Mouse (Mus musculus) forebrain, embryonic 11.5 days (tissue): Measurements from ENCODE around the gene Tcta. TPM values are rescaled to one million over a fixed set of nuclear protein-coding genes. Genes with fewer than 3 reads are reported as not detected.
A peak's percentile ranks its signal among the peaks of the same experiment; 100 is the strongest.
"Not testable (repeated sequence)": the region's sequence is repeated elsewhere in the genome, so short reads cannot be mapped to it uniquely, and the experiment has no call there.

Source experiments
- ATAC-seq: fragments of 200-750 bp; cut with Nextera tagmentation; replicated peaks from 2 replicates; pipeline ENCODE4 v1.8.0; 2017; ENCODE audit warnings: moderate TSS enrichment; ENCODE audit not compliant: low FRiP score
- DNase-seq: peaks from one replicate; pipeline ENCODE4 v3.0.0-alpha.2; 2017; ENCODE audit warnings: low spot score
- H3K27ac ChIP-seq: fragments of 300-500 bp; sonication (generic); 2 replicates; pipeline ENCODE4 v1.5.1; 2014; ENCODE audit warnings: low read depth, low read length
- H3K27me3 ChIP-seq: fragments of 300-500 bp; sonication (generic); 2 replicates; pipeline ENCODE4 v1.6.1; 2014; ENCODE audit warnings: mild to moderate bottlenecking, low read length, mixed read lengths; ENCODE audit not compliant: control insufficient read depth, insufficient read depth
- H3K36me3 ChIP-seq: fragments of 300-500 bp; sonication (generic); 2 replicates; pipeline ENCODE4 v1.6.1; 2014; ENCODE audit warnings: mild to moderate bottlenecking, low read length, moderate library complexity, mixed read lengths; ENCODE audit not compliant: control insufficient read depth, insufficient read depth
- H3K4me1 ChIP-seq: fragments of 300-500 bp; sonication (generic); replicated peaks from 2 replicates; pipeline ENCODE4 v1.6.1; 2014; ENCODE audit warnings: low read length, mixed read lengths; ENCODE audit not compliant: control insufficient read depth, insufficient read depth
- H3K4me2 ChIP-seq: fragments of 300-500 bp; sonication (generic); 2 replicates; pipeline ENCODE4 v1.6.1; 2014; ENCODE audit warnings: low read depth, mild to moderate bottlenecking, low read length, moderate library complexity, mixed read lengths; ENCODE audit not compliant: severe bottlenecking
- H3K4me3 ChIP-seq: fragments of 300-500 bp; sonication (generic); 2 replicates; pipeline ENCODE4 v1.5.1; 2014; ENCODE audit warnings: low read depth, low read length
- H3K9ac ChIP-seq: fragments of 300-500 bp; sonication (generic); 2 replicates; pipeline ENCODE4 v1.6.1; 2014; ENCODE audit warnings: low read length
- H3K9me3 ChIP-seq: fragments of 300-500 bp; sonication (generic); 2 replicates; pipeline ENCODE4 v1.6.1; 2016; ENCODE audit warnings: low read length, mixed read lengths; ENCODE audit not compliant: control insufficient read depth
- WGBS: fragments of 180-500 bp; shearing (Covaris S2); extraction: QIAGEN DNeasy Blood & Tissue Kit; methylation state at CpG from one replicate; pipeline ENCODE4 v1.1.7; 2014; 5-methylcytosine and 5-hydroxymethylcytosine counted together
- polyA plus RNA-seq: library from polyadenylated mRNA; unstranded; fragments of >200 nt; fragmentation: Nextera tagmentation; extraction: Ambion mirVana; gene quantifications from 2 replicates; pipeline ENCODE4 v1.2.1, GENCODE M21; 2014

The Tcta gene
- polyA plus RNA-seq, 1 experiment from 2014 or later: 25.5 TPM

DNA sequence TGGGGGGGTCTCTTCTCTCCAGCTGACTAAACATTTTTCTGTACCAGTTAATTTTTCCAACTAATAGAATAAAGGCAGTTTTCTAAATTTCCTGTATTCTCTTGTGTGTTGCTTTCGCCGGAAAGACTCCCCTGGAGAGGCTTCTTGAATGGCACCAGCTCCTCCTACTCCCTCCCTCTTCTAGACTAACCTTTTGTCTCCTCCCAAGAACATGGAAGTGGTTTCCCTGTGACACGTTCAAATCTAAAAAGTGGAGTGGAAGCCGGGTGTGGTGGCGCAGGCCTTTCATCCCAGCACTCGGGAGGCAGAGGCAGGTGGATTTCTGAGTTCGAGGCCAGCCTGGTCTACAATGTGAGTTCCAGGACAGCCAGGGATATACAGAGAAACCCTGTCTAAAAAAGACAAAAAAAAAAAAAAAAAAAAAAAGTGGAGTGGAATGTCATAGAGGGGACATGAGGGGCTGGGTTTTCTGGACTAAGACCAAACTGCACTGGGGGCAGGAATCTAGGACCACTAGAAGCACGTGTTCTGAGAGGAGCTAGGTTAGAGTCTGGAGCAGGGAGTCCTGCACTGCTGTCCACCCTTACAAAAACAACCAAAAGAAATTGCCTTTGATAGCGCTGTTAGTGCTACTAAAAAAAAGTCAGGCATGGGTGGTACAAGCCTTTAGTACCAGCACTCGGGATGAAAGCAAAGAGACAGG, 32.0 kb upstream of the Tcta start:
- Histone ChIP-seq H3K9me3 (no peaks in the 10 kb centered on the region), H3K27ac (peak overlapping the region; percentile 88), H3K9ac (peak overlapping the region; percentile 90; the same call in 1 of the 2 replicates), H3K4me1 (peaks cover 10% of the 10 kb centered on the region), H3K4me2 (peak overlapping the region; percentile 86; the same call in 1 of the 2 replicates), H3K27me3 (no peaks in the 10 kb centered on the region), H3K36me3 (peaks cover 4% of the 10 kb centered on the region; the same call in 1 of the 2 replicates), H3K4me3 (no peak overlapping the region)
- no peak for DNase-seq
- 67% methylated on average over 10 of the region's 10 CpGs for WGBS
- no peak for ATAC-seq

DNA sequence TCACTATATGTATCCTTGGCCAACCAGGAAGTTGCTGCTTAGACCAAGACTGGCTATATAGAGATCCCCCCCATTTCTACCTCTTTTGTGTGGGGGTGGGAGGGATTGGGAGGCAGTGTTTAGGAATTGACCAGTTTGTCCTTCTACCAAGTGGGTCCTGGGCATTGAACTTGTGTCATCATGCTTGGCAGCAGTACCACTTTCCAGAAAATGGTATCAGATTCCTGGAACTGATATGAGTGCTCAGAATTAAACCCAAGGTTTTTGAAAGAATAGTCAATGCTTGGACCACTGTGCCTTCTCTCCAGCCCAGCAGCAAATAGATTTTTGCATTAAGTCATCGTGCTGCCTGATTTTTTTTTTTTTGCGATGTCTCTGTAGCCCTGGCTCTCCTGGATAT, 19.9 kb upstream of the Tcta start:
- H3K4me2 ChIP-seq: no peak overlapping the region
- WGBS: 98% methylated on average over 2 of the region's 2 CpGs
- H3K36me3 ChIP-seq: peaks cover 11% of the 10 kb centered on the region
- H3K27ac ChIP-seq: no peak overlapping the region
- H3K9me3 ChIP-seq: no peaks in the 10 kb centered on the region
- no peaks in the 10 kb centered on the region for H3K4me1 ChIP-seq
- H3K4me3 ChIP-seq: no peak overlapping the region
- H3K9ac ChIP-seq: no peak overlapping the region
- no peak for DNase-seq
- H3K27me3 ChIP-seq: no peaks in the 10 kb centered on the region
- ATAC-seq: no peak

DNA sequence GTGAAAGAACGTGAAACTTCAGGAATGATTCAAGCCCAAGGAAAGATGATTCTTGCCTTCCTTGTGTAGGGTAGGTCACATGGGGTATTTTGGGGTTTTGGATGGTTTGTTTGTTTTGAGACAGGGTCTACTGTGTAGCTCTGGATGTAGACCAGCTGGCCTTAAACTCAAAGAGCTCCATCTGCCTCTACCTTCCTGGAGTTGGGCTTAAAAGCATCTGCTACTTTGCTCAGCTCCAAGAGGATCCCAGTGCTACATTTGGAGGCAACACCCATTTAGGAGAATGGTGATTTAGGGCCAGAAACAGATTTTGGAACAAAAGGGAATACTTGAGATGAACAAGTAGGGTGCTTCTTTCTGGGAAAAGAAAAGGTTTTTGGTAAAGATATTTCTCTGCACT, 18.8 kb upstream of the Tcta start:
- Histone ChIP-seq H3K4me1 (no peaks in the 10 kb centered on the region), H3K9ac (no peak overlapping the region), H3K27me3 (no peaks in the 10 kb centered on the region), H3K4me2 (no peak overlapping the region), H3K4me3 (no peak overlapping the region), H3K9me3 (no peaks in the 10 kb centered on the region), H3K36me3 (peaks cover 11% of the 10 kb centered on the region), H3K27ac (no peak overlapping the region)
- no peak for ATAC-seq
- DNase-seq: no peak
- WGBS: 94% methylated on average over 1 of the region's 1 CpGs

DNA sequence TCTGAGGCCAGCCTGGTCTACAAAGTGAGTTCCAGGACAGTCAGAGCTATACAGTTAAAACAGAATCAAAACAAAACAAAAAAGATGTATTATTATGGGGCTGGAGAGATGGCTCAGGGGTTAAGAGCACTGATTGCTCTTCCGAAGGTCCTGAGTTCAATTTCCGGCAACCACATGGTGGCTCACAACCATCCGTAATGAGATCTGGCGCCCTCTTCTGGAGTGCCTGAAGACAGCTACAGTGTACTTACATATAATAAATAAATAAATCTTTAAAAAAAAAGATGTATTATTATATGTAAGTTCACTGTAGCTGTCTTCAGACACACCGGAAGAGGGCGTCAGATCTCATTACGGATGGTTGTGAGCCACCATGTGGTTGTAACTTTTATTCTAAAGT, 16.1 kb upstream of the Tcta start:
- not testable (repeated sequence) for H3K36me3 ChIP-seq, DNase-seq, ATAC-seq, H3K4me2 ChIP-seq, H3K9ac ChIP-seq, H3K4me3 ChIP-seq, H3K27me3 ChIP-seq, H3K4me1 ChIP-seq, H3K27ac ChIP-seq, H3K9me3 ChIP-seq
- WGBS: 88% methylated on average over 7 of the region's 7 CpGs

DNA sequence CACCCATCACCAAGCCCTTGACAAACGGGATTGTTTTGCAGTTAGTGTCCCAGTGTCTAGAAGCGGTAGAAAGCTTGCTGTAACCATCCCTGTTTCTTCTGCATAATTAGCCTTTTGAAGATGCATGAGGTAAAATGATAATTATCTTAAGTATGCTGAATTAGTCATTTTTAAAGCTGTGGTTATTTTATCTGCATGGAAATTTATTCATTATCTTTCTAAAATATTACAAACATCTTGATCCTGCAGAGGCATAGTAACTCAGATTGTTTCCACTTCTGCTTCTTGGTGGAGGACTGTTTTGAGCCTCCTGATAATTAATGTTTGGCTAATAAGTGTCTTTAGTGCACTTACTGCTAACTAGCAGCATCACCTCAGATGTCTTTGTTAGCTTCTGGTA, 12.5 kb upstream of the Tcta start:
- 94% methylated on average over 2 of the region's 2 CpGs for WGBS

DNA sequence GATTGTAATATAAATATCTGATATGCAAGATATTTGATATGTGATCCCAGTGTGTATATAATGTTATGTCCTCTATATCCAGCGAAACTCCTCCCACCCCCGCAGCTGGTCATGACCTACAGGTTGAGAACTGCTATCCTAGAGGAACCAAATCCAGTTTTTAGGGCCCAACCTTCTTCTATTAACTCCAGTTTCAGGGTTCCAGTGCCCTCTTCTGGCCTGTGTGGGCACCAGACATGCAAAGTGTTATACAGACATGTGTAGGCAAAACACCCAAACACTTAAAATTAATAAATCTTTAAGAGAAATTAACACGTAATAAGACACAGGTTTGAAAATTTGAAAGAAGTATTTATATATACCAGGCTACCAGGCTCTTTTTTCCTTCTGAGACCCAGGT, 11.6 kb upstream of the Tcta start:
- 96% methylated on average over 3 of the region's 3 CpGs for WGBS
- Histone ChIP-seq H3K36me3 (peaks cover 2% of the 10 kb centered on the region; the same call in 1 of the 2 replicates), H3K4me3 (no peak overlapping the region), H3K9me3 (no peaks in the 10 kb centered on the region), H3K27ac (no peak overlapping the region), H3K27me3 (no peaks in the 10 kb centered on the region), H3K9ac (no peak overlapping the region), H3K4me1 (no peaks in the 10 kb centered on the region), H3K4me2 (no peak overlapping the region)
- DNase-seq: no peak
- ATAC-seq: no peak

More for the DNA sequence above, 12.5 kb upstream of the Tcta start:
- Histone ChIP-seq H3K9me3 (no peaks in the 10 kb centered on the region), H3K4me2 (no peak overlapping the region), H3K27ac (no peak overlapping the region), H3K36me3 (peaks cover 2% of the 10 kb centered on the region; the same call in 1 of the 2 replicates), H3K4me1 (no peaks in the 10 kb centered on the region), H3K9ac (no peak overlapping the region), H3K27me3 (no peaks in the 10 kb centered on the region), H3K4me3 (no peak overlapping the region)
- no peak for ATAC-seq
- no peak for DNase-seq

DNA sequence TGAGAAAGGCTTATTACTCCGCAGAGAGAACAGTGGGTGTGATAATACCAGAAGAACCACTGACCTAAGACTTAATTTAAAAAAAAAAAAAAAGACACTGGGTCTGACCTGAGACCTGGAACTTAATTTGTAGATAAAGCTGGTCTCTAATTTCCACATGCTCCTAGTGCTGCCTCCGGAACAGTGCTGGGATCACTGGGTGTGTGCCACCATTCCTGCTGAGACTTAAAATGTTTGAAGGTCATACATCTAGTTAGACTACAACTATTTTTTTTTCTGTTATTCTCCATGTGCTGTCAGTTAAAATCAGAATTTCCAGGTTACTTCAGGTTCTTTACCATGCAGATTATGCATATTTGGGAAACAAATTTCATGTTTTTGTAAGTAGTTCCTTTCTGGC, 2.2 kb upstream of the Tcta start:
- H3K9ac ChIP-seq: peak overlapping the region; percentile 27; the same call in 1 of the 2 replicates
- H3K9me3 ChIP-seq: no peaks in the 10 kb centered on the region
- H3K4me3 ChIP-seq: peak overlapping the region; percentile 90
- no peaks in the 10 kb centered on the region for H3K27me3 ChIP-seq
- 77% methylated on average over 2 of the region's 2 CpGs for WGBS
- DNase-seq (no peak), ATAC-seq (no peak)
- peak overlapping the region; percentile 59 for H3K4me2 ChIP-seq
- H3K36me3 ChIP-seq: no peaks in the 10 kb centered on the region
- no peak overlapping the region for H3K27ac ChIP-seq
- peaks cover 3% of the 10 kb centered on the region; the same call in 1 of the 2 replicates for H3K4me1 ChIP-seq

DNA sequence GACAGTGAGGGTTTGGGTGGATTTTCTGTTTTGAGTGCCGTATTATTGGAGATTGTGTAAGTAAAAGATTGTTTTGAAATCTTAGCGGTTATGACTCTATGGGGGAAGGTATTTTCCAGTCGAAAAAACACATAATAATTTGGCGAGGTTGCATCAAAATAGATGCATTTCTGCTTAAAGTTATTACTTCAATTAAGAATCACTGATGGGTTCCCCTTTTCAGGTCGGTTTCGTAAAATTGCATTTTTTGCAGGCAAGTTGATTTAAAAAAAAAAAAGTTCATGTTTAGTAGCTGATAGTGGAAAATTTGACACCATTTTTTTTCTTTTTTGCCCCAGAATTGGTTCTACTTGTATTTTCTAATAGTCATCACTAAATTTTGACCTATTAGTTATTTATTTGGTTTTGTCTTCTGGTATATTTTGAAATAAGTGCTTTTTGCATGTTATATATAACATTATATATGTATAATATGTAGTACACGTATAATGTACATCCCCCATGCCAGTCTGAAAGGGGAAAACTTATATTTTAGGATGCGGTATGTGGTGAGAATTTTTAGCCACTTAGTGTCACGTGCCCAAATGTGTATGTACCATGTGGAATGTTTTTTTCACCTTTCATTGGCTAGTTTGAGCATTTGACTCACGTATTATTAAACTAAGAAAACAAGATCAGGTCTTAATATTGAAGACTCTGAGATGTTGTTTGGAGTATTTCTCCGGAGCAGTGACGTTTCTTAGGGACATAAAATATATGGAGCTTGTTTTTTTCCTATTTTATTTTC, 1.3 kb upstream of the Tcta start:
- no peaks in the 10 kb centered on the region for H3K27me3 ChIP-seq
- H3K4me2 ChIP-seq: peak overlapping the region; percentile 59
- H3K9ac ChIP-seq: peak overlapping the region; percentile 94
- H3K27ac ChIP-seq: peak overlapping the region; percentile 99; the same call in 1 of the 2 replicates
- no peaks in the 10 kb centered on the region for H3K36me3 ChIP-seq
- peak overlapping the region; percentile 90 for H3K4me3 ChIP-seq
- peaks cover 3% of the 10 kb centered on the region; the same call in 1 of the 2 replicates for H3K4me1 ChIP-seq
- H3K9me3 ChIP-seq: no peaks in the 10 kb centered on the region
- WGBS: 28% methylated on average over 12 of the region's 12 CpGs
- ATAC-seq: no peak
- no peak for DNase-seq
